Mouse (Mus musculus) thymus, adult 2 months (tissue): ENCODE results near the gene Scube3.

Source experiments
- CTCF ChIP-seq: fragments of 200-500 bp; IDR thresholded peaks from 2 replicates; pipeline ENCODE4 v1.5.1; 2012; ENCODE audit warnings: mild to moderate bottlenecking, control low read depth, low read length, moderate library complexity, borderline replicate concordance; ENCODE audit not compliant: control insufficient read depth, poor library complexity, insufficient read depth; ENCODE audit errors: extremely low read depth
- POLR2A ChIP-seq: fragments of 200-500 bp; IDR thresholded peaks from 2 replicates; pipeline ENCODE4 v1.6.1; 2012; ENCODE audit warnings: mild to moderate bottlenecking, low read length, control low read depth, moderate library complexity; ENCODE audit not compliant: control insufficient read depth, poor library complexity, insufficient read depth; ENCODE audit errors: extremely low read depth

DNA sequence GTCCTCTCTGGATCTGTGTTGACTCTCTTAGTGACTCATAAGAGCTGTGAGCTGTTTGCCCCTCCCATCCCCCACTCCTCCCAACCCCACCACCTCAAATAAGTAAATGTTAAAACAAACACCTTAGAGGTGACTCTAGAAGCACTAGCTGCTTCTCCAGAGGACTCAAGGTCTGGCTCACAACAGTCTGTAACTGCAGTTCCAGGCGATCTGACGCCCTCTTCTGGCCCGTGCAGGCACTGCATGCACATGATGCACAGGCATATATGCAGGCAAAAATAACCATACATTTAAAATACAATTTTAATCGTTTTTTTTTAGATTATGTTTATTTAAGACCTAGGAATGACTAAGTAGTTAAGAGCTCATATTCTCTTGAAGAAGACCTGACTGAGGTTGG lies 71.3 kb downstream of the Scube3 start:
- TF ChIP-seq POLR2A: no peak
- peak; percentile 77; the same call in 1 of the 2 replicates for TF ChIP-seq CTCF
